Mouse (Mus musculus) adrenal gland, postnatal 36 days (tissue): Measurements from ENCODE around the gene Dhrs4. TPM values are rescaled to one million over a fixed set of nuclear protein-coding genes. Genes with fewer than 3 reads are reported as not detected.

ENCODE experiments used
- DNase-seq, 2 experiments: peaks; one replicate each; pipeline ENCODE4 v3.0.0; 2021; ENCODE audit warnings: mixed read lengths in 1 of 2
- long read RNA-seq, 2 experiments: library from polyadenylated mRNA; stranded (forward); transcript quantifications; one replicate each; pipeline ENCODE4 v2.0.0; 2021; ENCODE audit warnings: borderline sequencing depth in 2 of 2
- total RNA-seq, 2 experiments: library from RNA; stranded (reverse); gene quantifications; 2 replicates each; pipeline ENCODE4 v1.2.3; 2021

The Dhrs4 gene
- 10 to 100 TPM; 90.2 to 91.6 TPM for total RNA-seq
- long read RNA-seq, experiment 1, transcript Dhrs4-201 (8 exons, 1,392 nt) = major isoform, 56 of 68 reads
- long read RNA-seq, experiment 1, partial matches to known transcripts = 4 of 68 reads
- long read RNA-seq, experiment 1, other reads (novel, unspliced or antisense) = 7 of 68 reads
- long read RNA-seq, experiment 2, transcript Dhrs4-201 (8 exons, 1,392 nt) = major isoform, 29 of 40 reads
- long read RNA-seq, experiment 2, partial matches to known transcripts = 3 of 40 reads
- long read RNA-seq, experiment 2, other reads (novel, unspliced or antisense) = 5 of 40 reads

DNA sequence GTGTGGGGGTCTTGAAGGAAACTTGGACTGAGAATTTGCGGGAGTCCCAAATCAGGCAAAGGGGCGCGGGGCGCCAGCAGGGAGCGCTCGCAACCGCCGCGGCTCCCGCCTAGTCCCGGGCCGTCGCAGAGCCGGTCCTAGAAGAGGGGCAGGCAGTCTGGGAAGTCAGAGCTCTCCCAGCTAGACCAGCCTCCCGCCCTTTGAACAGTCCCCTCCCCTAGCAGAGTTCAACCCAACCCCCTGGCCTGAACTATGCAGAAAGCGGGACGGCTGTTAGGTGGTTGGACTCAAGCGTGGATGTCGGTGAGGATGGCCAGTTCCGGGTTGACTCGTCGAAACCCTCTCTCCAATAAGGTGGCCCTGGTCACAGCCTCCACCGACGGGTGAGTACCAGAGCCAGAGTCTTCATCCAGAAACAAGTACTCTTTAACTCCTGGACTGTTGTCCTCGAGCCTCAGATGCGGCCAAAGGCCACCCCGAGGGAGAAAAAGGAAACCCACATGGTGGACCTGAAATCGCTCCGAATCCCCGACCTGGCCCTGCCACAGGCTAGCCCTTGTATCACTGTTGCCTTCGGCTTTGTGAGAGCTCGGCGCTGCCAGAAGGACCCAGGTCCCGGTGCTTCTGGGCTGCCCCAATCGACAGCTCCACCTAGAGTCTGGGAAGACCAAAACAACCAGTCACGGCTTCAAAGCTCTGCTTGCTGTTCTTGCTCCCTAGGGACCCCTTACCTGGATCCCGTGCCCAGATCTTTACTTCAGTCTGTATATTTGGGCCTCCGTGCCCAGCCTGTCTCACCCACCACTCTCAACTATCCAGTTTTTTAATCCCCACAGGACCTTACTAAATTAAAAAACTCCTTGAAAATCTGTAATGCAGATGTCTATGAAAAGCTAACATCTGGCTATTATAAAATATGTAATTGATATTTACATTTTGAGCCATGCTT, at the start of gene Dhrs4:
Gene Dhrs4, plus strand, starts transcription at position 108 of the 949 bp plus-strand sequence.
- peak; percentile 81 to 88 for DNase-seq

DNA sequence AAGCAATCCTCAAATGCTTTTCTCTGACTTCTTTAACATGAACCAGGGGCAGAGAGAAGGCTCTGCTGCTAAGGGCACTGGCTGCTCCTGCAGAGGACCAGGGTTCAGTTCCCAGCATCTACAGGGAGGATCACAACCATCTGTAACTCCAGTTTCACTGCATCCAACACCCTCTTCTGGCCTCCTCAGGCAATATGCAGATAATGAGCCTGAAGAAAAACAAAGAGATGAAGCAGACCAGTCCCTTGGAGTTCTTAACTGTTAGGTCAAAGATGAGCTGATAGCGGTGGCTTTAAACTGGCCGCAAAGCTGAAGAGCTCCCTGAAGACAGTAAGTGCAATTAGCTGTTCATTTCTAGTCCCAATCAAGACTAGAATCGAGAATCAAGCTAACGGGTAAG, 48.3 kb upstream of the Dhrs4 start:
- DNase-seq = no peak

DNA sequence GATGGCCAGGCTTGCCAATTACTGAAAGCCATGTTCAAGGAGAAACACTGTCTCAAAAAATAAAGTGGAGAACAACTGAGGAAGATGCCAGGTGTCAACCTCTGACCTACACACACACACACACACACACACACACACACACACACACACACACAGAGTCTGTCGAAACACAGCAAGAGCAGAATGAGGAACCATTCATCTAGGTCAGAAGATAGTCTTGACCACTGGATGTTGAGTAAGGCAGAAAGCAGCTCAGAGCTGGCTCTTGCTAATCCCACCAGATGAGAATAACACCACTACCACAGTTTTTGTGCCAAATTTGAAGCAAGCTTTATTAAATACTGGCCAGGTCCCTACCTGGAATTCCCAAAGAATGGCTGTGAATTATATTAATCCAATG, 45.5 kb upstream of the Dhrs4 start:
- no peak for DNase-seq

DNA sequence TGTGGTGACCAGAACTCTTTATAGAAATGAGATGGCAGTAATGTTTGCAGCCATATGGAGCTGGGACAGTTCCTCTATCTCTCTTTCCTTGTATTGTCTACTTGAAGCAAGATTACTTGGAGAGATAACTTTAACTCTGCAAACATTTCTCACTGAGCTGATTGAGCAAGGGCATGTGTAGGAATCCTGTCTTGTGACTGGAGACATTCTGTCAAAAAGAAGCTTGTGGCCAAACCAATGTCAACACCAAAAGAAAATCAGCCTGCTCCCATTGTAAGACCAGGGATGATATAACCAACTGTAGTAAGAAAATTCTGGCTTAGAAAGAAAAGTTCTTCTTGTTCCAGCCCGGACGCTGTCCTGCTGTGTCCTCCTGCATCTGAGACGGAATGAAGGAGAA, 43.7 kb upstream of the Dhrs4 start:
- no peak for DNase-seq

DNA sequence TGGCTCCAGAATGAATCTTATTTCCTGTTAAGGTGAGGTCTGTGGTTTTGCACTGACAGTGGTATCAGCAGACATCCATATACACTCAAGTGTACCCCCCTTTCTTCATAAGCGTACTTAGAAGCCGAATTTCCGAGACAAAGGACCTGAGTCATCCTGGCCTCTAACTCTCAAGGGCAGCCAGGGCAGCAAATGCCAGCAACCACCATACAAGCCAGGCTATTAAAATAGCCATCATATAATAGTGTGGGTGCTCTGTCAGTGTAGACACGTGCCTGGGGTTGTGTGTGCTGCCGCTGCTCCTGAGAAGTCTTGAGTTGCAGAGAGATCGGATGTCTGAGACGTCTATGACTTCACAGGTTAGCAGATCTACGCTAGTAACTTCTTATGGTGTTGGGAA, 41.4 kb upstream of the Dhrs4 start:
- peak; percentile 50 to 53 for DNase-seq

DNA sequence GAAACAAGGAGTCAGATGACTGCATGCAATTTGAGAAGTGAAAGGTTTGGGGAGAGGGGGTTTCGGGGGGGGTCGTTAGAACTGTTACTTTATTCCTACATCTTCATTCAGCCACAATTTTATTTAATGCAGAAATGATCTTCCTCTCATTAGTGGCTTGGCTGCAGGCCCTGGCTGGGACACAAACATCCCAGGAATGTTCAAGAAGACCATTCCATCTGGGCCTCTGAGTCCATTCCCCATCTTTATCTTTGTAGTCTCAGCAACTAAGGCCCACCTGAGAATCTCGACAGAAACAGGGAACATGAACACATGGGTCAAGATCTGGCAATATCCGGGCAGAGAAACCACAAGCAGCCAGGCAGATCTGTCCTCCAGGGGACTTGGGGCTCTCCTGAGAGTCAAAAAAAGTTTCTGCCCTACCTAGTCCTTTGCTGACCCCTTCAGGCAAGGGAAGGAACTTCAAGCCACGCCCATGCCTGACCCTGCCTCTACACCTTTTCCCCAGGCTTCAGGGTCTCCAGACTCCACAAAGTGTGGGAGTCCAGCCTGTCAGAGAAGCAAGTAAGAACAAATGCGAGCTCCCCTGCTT, 40.3 kb upstream of the Dhrs4 start:
- peak; percentile 66 to 71 for DNase-seq

DNA sequence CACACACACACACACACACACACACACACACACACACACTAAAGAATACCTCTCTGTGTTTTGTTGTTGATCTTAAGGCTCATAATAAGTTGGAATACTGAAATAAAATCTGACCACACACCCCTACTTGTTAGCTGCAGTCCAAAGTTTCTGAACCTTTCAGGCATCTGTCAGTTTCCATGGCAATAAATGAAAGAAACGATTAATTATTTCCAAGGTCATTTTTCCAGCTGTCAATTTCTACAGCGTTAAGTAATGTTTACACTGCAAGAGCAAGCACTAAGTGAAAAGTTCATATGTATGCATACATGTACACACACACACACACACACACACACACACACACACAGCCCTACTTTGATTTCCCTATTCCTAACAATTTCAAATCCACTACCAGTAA, 20.9 kb upstream of the Dhrs4 start:
- DNase-seq = no peak

DNA sequence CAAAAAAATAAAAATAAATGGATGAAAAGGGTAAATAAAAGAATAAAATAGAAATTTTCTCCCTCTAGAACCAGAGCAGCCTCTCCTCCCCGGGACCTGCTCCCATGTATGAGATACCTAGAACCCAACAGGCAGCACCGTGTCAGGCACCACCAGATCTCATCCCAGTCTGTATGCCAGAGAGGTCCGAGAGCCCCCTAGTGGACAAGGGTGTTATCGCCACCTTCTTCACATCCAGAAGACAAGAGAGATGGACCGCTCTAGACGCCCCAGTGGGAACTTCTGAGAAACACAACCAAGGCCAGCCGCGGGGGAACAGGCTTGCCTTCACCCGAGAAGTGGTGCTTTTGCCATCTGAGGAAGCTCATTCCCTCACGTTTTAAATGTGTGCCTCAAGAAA, 20.3 kb upstream of the Dhrs4 start:
- DNase-seq = peak; percentile 75 to 82

DNA sequence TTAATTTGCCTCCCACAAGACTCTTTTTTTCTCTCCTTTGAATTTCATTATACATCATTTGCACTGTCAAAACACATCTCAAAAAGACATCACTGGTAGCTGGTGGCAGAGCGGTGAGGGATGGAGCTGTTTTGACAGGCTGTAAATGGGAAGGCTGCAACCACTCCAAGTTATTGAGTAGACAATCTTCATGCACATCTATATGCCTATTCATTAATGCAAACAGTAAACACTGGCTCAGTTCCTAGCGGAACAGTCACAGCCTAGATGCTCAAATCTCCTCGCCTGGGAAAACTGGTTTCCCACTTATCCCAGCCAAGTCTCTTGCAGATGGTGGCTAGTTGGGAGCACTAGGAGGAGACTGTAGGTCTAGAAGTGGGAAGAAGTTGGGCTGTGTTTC, 19.8 kb upstream of the Dhrs4 start:
- DNase-seq = no peak

DNA sequence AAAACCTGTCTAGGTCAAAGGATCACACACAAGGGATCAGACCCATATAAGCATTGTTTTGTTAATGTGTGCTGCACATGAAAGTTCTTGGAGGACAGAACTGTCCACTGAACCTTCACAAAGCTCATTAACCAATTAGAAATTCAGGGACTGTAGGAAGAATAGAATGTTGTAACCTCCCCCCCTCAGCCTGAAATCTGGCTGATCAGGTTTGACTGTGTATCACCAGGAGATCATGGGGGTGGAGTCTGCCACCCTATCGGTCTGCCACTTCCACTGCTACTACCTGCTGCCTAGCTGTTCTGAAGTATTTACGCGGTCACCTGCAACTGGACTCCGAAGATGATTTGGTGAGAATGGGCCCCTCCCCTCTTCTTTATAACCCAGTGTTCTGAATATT, 18.8 kb upstream of the Dhrs4 start:
- no peak for DNase-seq

DNA sequence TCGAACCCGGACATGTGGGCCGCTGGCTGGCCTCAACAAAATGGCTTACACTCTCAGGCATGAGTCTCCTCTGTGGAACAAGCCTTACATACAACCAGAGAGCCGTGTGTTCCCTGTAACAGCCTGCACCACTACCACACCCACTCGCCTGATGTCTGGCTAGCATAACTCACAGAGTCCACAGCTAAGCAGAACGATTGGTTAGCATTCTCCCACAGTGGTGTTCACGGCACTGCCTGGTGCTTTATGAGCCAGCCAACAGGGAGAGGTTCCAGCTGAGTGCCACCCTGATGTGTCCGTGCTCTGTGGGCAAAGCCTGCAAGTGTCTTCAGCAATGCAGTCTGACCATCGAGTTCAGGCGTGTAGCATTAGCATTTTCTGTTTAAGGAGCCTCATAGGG, 18.3 kb upstream of the Dhrs4 start:
- no peak for DNase-seq

DNA sequence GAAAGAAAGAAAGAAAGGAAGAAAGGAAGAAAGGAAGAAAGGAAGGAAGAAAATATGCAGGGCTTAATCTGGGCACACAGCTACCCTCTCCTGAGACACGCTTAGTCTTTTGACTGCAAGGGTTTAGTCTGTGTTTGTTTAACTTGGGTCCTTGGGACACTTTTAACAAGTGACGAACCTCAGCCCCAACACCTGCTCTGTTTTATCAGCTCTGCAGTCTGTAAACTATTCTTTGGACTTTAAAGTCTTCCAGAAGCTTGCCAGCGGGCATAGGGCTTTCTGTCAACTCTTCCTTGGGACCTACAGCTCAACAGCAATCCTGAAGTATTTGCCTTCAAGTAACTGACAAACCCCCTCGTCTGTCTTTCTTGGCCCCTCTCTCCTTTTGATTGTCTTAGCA, 16.8 kb upstream of the Dhrs4 start:
- no peak for DNase-seq

DNA sequence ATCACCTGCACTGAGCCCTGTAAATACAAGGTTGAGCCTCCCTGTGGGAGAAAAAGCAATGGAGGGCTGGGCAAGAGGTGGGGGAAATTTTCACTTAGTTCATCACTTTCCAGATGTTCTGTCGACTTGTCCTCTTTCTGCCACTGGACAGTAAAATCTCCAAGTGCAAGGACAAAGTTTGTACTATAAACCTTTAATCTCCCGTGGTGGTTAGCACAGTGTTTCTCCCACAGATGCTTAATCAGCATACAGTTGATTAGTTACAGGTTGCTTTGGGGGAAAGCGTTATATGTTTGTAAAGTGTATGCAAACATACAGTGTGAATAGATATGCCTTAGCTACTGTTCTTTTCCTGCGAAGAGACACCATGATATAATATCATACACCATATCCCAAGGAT, 12.1 kb upstream of the Dhrs4 start:
- DNase-seq = no peak

DNA sequence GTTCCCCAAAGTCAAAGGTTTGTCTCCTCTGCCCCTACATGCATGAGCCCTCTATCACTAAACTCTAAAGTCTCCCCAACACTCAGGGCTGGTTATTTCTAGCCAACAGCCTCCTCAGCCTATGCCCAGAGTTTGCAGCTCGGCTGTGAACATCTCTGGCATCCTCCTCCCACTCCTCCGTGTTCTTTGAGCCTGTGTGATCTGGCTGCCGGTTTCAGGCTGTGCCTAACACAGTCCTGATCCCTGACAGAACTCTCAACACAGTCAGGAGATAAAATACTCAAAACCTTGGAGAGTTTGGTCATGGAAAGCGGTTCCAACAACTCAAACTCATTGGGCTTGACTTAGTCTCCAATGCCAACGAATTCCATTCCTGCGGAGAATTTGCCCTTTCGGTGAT, 11.4 kb upstream of the Dhrs4 start:
- no peak for DNase-seq

DNA sequence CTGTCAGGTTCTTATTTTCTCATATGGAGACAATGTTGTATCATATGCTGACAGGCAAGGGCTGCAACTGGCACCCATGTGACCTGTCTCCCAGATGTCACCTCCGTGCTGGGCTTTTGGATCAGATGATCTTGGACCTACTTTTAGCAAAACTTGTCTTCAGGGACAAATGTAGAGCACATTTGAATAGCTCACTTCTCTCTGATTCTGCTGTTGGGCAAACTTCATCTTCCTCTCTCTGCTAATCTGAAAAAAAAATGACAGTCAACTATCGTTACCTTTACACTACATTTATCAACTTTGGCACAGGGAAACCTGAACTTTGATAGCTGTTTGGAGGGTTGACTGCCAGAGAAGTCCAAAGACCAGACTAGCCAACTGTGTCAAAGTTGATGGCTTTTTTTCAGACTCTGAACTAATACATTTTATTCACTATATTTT, 10.2 kb upstream of the Dhrs4 start:
- no peak for DNase-seq

DNA sequence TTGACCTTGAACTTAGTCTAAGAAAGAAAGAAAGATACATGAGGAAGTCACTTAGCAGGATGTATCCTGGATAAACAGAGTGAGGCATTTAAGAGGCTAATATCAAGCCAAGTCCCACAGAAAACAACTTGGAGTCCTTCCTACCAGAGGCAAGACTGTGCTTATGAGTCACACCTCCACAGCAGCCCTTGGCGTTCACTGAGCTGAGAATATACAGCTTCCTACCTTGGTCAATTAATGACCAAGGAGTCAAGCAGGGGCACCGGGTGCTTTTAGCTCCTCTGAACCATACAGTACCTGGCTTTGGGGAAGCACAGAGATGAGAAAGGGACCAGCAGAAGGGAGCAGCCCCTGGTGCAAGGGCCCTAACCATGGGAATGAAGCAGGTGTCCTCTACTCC, 9.5 kb upstream of the Dhrs4 start:
- DNase-seq = no peak

DNA sequence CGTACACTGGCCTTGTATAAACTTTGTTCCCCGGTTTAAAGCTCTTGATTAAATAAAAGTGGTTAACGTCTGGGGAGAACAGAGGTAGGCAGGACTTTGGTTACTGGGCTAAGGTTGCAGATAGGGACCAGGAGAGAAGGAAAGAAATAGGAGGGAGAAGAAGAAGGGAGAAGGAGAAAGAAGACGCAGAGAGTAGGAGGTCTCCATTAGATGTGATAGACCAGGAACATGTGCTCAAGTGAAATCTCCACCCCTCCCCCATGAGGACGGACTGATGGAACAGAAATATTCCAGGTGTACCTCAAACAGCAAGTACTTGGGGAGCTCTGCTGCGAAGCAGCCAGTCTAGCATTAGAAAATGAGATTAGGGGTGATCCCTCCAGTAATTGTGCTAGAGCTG, 8.7 kb upstream of the Dhrs4 start:
- no peak for DNase-seq

DNA sequence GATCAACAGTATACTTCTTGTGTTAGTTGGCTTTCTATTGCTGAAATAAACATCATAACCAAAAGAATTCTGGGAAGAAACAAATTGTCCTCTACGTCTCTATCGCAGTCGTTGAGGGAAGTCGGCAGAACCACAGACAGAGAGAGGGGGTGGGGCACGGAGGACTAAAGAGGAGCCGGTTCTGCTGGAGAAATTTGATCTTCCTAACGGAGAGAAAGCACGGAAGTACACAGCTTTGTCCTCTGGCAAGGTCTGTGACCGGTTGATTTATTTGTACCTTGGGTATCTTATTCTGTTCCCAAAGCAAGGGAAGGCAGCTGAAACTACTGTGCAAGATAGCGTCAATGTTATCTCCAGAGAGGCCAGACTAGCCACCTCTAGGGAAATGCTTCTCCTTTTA, 7.8 kb upstream of the Dhrs4 start:
- DNase-seq = no peak

DNA sequence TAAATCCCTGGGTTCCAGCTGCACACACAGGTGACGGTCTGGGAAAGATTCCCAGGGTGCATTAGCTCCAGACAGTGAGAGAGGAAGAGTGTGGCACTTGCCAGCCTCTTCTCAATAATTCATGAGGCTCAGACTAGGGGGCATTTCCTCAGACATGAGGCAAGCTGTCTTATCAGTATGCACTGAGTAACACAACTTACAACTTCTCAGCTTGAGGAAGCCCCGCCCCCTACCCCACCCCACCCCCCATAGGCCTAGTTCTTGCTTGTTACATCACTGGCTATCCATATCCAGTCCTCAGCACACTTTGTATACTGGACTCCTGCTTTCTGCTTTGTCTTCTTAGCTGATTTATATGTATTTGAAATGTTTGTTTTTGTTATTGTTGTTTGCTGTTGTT, 2.9 kb upstream of the Dhrs4 start:
- DNase-seq = no peak

DNA sequence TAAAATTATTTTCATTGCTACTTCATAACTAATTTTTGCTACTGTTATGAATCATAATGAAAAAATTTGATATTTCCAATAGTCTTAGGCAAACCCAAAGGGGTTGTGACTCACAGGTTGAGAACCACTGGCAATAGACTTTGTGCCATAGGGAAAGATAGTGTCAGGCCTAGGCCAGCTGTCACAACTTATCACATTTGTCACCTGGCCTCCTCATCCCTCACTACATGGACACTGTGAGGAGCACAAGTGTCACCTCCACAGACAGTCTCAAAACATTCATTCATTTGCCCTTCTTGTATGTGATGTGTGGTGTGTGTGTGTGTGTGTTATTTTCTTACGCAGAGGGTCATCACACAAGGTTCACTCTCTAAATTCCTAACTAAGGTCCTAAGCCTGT, 1.1 kb upstream of the Dhrs4 start:
- no peak for DNase-seq

DNA sequence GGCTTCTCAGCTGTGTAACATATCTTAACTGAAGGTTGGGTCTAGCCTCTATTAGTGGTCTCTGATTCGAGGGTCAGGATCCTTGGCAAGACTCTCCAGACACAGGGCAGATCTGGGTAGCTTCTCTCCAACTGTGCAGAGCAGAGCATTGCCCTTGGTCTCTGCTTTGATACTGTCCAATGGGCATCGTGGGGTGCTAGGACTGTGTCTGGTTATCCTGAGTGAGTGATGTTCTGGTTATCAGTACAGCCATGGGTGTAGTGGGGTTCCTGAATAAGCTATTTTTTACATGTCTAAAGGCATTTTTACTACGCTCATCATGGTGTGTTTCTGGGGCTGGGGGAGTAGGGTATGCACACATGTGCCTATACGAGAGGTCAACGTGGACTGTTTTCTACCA, 729 bp upstream of the Dhrs4 start:
- DNase-seq = no peak

DNA sequence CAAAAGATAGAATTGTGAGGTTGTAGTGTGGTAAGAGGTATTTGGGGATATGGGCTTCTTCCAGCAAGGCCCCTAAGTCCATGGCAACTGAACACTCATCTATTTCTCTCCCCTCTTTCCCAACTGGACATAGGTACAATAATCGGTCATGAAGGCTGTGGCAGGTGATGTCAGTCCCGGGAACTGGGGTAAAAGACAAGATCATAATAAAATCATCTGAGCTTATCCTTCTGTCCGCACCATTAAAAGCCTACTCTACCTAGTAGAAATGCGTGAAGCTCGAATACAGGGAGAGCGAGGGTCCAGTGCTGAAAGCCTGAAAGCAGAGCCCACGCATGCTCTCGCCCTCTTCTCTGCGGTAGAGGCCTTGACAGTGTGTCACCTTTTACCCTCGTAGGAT, 1.1 kb downstream of the Dhrs4 start:
- DNase-seq = no peak

DNA sequence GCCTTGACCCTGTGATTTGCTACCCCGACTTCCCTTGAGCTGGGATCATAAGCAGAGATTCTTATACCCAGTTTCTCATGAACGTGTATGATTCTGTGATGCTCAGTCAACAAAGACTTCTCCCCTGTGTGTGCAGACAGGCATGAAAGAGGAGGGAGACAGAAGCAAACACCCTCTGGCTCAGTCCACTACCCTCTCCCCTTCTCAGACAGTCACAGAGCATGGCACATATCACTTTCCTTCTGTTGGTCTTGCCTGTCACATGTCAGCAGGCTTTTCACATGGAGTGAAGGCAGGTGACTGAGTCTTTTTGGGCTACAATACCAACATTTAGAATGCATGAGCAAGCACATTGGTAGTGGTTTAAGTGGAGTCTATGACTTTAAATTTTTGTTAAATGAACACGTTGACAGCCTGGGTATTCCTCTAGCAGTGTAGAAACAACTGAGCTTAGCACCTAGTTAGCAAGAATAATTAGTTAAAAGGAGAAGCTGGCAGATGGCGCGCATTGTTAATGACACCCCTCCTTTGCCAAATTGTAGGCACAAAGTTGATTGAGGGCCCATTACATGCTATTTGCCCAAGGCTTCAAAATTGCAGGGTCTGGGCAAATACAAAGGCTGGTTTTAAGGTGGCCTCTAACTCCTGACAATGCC, 6.0 kb downstream of the Dhrs4 start:
- DNase-seq = no peak
